Mouse (Mus musculus): Measurements from ENCODE around the gene Sft2d2. TPM values are rescaled to one million over a fixed set of nuclear protein-coding genes. Genes with fewer than 3 reads are reported as not detected.
A peak's percentile ranks its signal among the peaks of the same experiment; 100 is the strongest.

Sft2d2 gene
- total and polyA plus RNA-seq, 3 experiments, result 26.0 to 31.6 (median 27.2) TPM

GRCm38 (mm10) chr1:165164920-165165319 is 29.3 kb downstream of the Sft2d2 start:
- in situ Hi-C loops (cut with MboI; ENCODE audit: low pct_ligation_motif_present, low pct_unique_long_range_greater_than_20kb, low sequenced_read_pairs), result no loop called here
- Histone ChIP-seq H3K27me3 (replicated peaks) (no peaks in the 10 kb centered on the region), H3K9me3 (replicated peaks; ENCODE audit: low read length) (peaks cover 2% of the 10 kb centered on the region), H3K79me2 (replicated peaks; ENCODE audit: control insufficient read depth, extremely low read depth, insufficient read depth, poor library complexity, severe bottlenecking) (no peaks in the 10 kb centered on the region), H3K4me1 (ENCODE audit: control insufficient read depth in 1 of 2, insufficient read depth in 2 of 2) (peaks cover 3 to 18% of the 10 kb centered on the region in 2 experiments; a peak in 2 of 4 replicates), H3K36me3 (replicated peaks in 1 of 2; ENCODE audit: control insufficient read depth in 1 of 2, insufficient read depth in 1 of 2, low read length in 1 of 2) (no peaks in the 10 kb centered on the region), H3K9ac (ENCODE audit: insufficient read depth, low read depth) (no peak overlapping the region), H3K4me2 (ENCODE audit: insufficient read depth, low read depth, poor library complexity, severe bottlenecking) (no peak overlapping the region), H3K27ac (ENCODE audit: insufficient read depth, low read depth) (no peak overlapping the region), H3K4me3 (replicated peaks in 1 of 3; ENCODE audit: low read depth in 2 of 3, low read length in 2 of 3, poor library complexity in 1 of 3) (no peak overlapping the region)
- dilution Hi-C loops (cut with MboI; ENCODE audit: extremely low pct_ligation_motif_present, extremely low pct_unique_long_range_greater_than_20kb, low sequenced_read_pairs), result no loop called here
- DNase-seq (ENCODE audit: extremely low read depth), result no peak
- TF ChIP-seq RAD21 (IDR thresholded peaks at IDR 0.05; ENCODE audit: low read depth, low read length), result no peak
- no peak for TF ChIP-seq GABPA (IDR thresholded peaks at IDR 0.05; ENCODE audit: insufficient replicate concordance, low read depth, low read length)
- no peak for TF ChIP-seq TBP (conservative IDR thresholded peaks at IDR 0.05; ENCODE audit: low read depth, low read length)
- TF ChIP-seq BHLHE40 (IDR thresholded peaks at IDR 0.05; ENCODE audit: low read depth, low read length), result no peak
- no peak for TF ChIP-seq CTCF (conservative IDR thresholded peaks at IDR 0.05 in 1 of 2, IDR thresholded peaks at IDR 0.05 in 1 of 2; ENCODE audit: low read depth in 2 of 2, low read length in 2 of 2)
- no peak for TF ChIP-seq RCOR1 (conservative IDR thresholded peaks at IDR 0.05; ENCODE audit: low read depth, low read length)
- no peak for TF ChIP-seq POLR2A (IDR thresholded peaks at IDR 0.05; ENCODE audit: low read depth, low read length)
- no peak for TF ChIP-seq E2F4 (IDR thresholded peaks at IDR 0.05; ENCODE audit: insufficient replicate concordance, low read depth, low read length)
- no peak for TF ChIP-seq POLR2AphosphoS2 (IDR thresholded peaks at IDR 0.05; ENCODE audit: low read depth, low read length)
- no peak for TF ChIP-seq HCFC1 (IDR thresholded peaks at IDR 0.05; ENCODE audit: low read depth, low read length)
- TF ChIP-seq EP300 (IDR thresholded peaks at IDR 0.05; ENCODE audit: low read length), result no peak
- TF ChIP-seq USF2 (conservative IDR thresholded peaks at IDR 0.05; ENCODE audit: low read depth, low read length), result no peak
- TF ChIP-seq NELFE (IDR thresholded peaks at IDR 0.05; ENCODE audit: low read depth, low read length), result no peak
- TF ChIP-seq UBTF (IDR thresholded peaks at IDR 0.05; ENCODE audit: low read depth, low read length), result no peak
- TF ChIP-seq ELF1 (IDR thresholded peaks at IDR 0.05; ENCODE audit: low read depth, low read length), result no peak
- no peak for TF ChIP-seq JUN (IDR thresholded peaks at IDR 0.05; ENCODE audit: insufficient read depth, low read depth, low read length)
- no peak for TF ChIP-seq ZNF384 (IDR thresholded peaks at IDR 0.05; ENCODE audit: low read depth, low read length)
- no peak for TF ChIP-seq MXI1 (IDR thresholded peaks at IDR 0.05; ENCODE audit: low read depth, low read length)
- TF ChIP-seq KAT2A (IDR thresholded peaks at IDR 0.05; ENCODE audit: insufficient replicate concordance, low read length), result no peak
- no peak for TF ChIP-seq TCF12 (IDR thresholded peaks at IDR 0.05; ENCODE audit: low read depth, low read length)

- H3K36me3 ChIP-seq (replicated peaks in 1 of 2; ENCODE audit: control insufficient read depth in 1 of 2, insufficient read depth in 1 of 2, low read length in 1 of 2), result no peaks in the 10 kb centered on the region
- peaks cover 2% of the 10 kb centered on the region for H3K9me3 ChIP-seq (replicated peaks; ENCODE audit: low read length)
- in situ Hi-C loops (cut with MboI; ENCODE audit: low pct_ligation_motif_present, low pct_unique_long_range_greater_than_20kb, low sequenced_read_pairs), result no loop called here
- dilution Hi-C loops (cut with MboI; ENCODE audit: extremely low pct_ligation_motif_present, extremely low pct_unique_long_range_greater_than_20kb, low sequenced_read_pairs), result no loop called here
- no peak within 1 kb of the TSS for H3K4me3 ChIP-seq (replicated peaks in 1 of 3; ENCODE audit: low read depth in 2 of 3, low read length in 2 of 3, poor library complexity in 1 of 3)
- H3K4me1 ChIP-seq (ENCODE audit: control insufficient read depth in 1 of 2, insufficient read depth in 2 of 2), result peaks cover 8 to 22% of the 10 kb centered on the region in 2 experiments; a peak in 3 of 4 replicates
- H3K79me2 ChIP-seq (replicated peaks; ENCODE audit: control insufficient read depth, extremely low read depth, insufficient read depth, poor library complexity, severe bottlenecking), result no peaks in the 10 kb centered on the region
- no peak within 1 kb of the TSS for H3K27ac ChIP-seq (ENCODE audit: insufficient read depth, low read depth)
- no peaks in the 10 kb centered on the region for H3K27me3 ChIP-seq (replicated peaks)
- no peak within 1 kb of the TSS for H3K9ac ChIP-seq (ENCODE audit: insufficient read depth, low read depth)
- peak; percentile 24 for DNase-seq (ENCODE audit: extremely low read depth)
- TF ChIP-seq USF2 (conservative IDR thresholded peaks at IDR 0.05; ENCODE audit: low read depth, low read length) (no peak), ZKSCAN1 (IDR thresholded peaks at IDR 0.05; ENCODE audit: borderline replicate concordance, low read depth, low read length) (no peak), ELF1 (IDR thresholded peaks at IDR 0.05; ENCODE audit: low read depth, low read length) (no peak), GABPA (IDR thresholded peaks at IDR 0.05; ENCODE audit: insufficient replicate concordance, low read depth, low read length) (no peak), MAX (IDR thresholded peaks at IDR 0.05; ENCODE audit: low read length) (no peak), POLR2A (IDR thresholded peaks at IDR 0.05; ENCODE audit: low read depth, low read length) (no peak), PAX5 (IDR thresholded peaks at IDR 0.05; ENCODE audit: low read length) (no peak), POLR2AphosphoS2 (IDR thresholded peaks at IDR 0.05; ENCODE audit: low read depth, low read length) (no peak), ZMIZ1 (IDR thresholded peaks at IDR 0.05; ENCODE audit: low read depth, low read length) (no peak), CTCF (conservative IDR thresholded peaks at IDR 0.05 in 1 of 2, IDR thresholded peaks at IDR 0.05 in 1 of 2; ENCODE audit: low read depth in 2 of 2, low read length in 2 of 2) (no peak), SMC3 (IDR thresholded peaks at IDR 0.05; ENCODE audit: low read depth, low read length) (no peak), CHD2 (IDR thresholded peaks at IDR 0.05; ENCODE audit: low read length) (no peak), UBTF (IDR thresholded peaks at IDR 0.05; ENCODE audit: low read depth, low read length) (no peak), IRF4 (IDR thresholded peaks at IDR 0.05; ENCODE audit: low read depth, low read length) (no peak)
- no peak within 1 kb of the TSS for H3K4me2 ChIP-seq (ENCODE audit: insufficient read depth, low read depth, poor library complexity, severe bottlenecking)
These were observed 33.4 kb downstream of the Sft2d2 start, which contains the start of gene Tbx19 for GRCm38 (mm10) chr1:165160723-165161405. Gene Tbx19, minus strand, starts transcription at chr1:165160773.
